Mouse (Mus musculus) thymus, adult 2 months (tissue): ENCODE data around the gene Hsd17b12. TPM values are rescaled to one million over a fixed set of nuclear protein-coding genes. Genes with fewer than 3 reads are reported as not detected.

Source experiments
- DNase-seq: peaks from one replicate; pipeline ENCODE4 v3.0.0; 2021
- H3K27ac ChIP-seq: fragments of 200-500 bp; 2 replicates; pipeline ENCODE4 v1.5.1; 2012; ENCODE audit warnings: low read length, control low read depth; ENCODE audit not compliant: control insufficient read depth, insufficient read depth
- H3K27me3 ChIP-seq: fragments of 200-500 bp; 2 replicates; pipeline ENCODE4 v1.6.1; 2012; ENCODE audit warnings: mild to moderate bottlenecking, low read length, moderate library complexity, mixed read lengths; ENCODE audit not compliant: control insufficient read depth, insufficient read depth
- H3K36me3 ChIP-seq: fragments of 200-500 bp; 2 replicates; pipeline ENCODE4 v1.6.1; 2012; ENCODE audit warnings: mild to moderate bottlenecking, low read length, moderate library complexity; ENCODE audit not compliant: control insufficient read depth, insufficient read depth
- H3K4me1 ChIP-seq: fragments of 200-500 bp; replicated peaks from 2 replicates; pipeline ENCODE4 v1.6.1; 2012; ENCODE audit warnings: low read length; ENCODE audit not compliant: control insufficient read depth, insufficient read depth
- H3K4me3 ChIP-seq: fragments of 200-500 bp; 2 replicates; pipeline ENCODE4 v1.5.1; 2012; ENCODE audit warnings: mild to moderate bottlenecking, low read length, control low read depth, moderate library complexity; ENCODE audit not compliant: control insufficient read depth, insufficient read depth
- CTCF ChIP-seq: fragments of 200-500 bp; IDR thresholded peaks from 2 replicates; pipeline ENCODE4 v1.5.1; 2012; ENCODE audit warnings: mild to moderate bottlenecking, control low read depth, low read length, moderate library complexity, borderline replicate concordance; ENCODE audit not compliant: control insufficient read depth, poor library complexity, insufficient read depth; ENCODE audit errors: extremely low read depth
- POLR2A ChIP-seq: fragments of 200-500 bp; IDR thresholded peaks from 2 replicates; pipeline ENCODE4 v1.6.1; 2012; ENCODE audit warnings: mild to moderate bottlenecking, low read length, control low read depth, moderate library complexity; ENCODE audit not compliant: control insufficient read depth, poor library complexity, insufficient read depth; ENCODE audit errors: extremely low read depth
- WGBS: fragments of 180-500 bp; shearing (Covaris S2); methylation state at CpG from one replicate; pipeline ENCODE4 v1.1.7; 2018; 5-methylcytosine and 5-hydroxymethylcytosine counted together
- polyA plus RNA-seq: library from polyadenylated mRNA; depleted of rRNA; stranded (reverse); fragments of >200 nt; gene quantifications from 2 replicates; pipeline ENCODE4 v1.2.3, GENCODE M21; 2012

The Hsd17b12 gene
- polyA plus RNA-seq, 1 experiment = 18.5 TPM

DNA sequence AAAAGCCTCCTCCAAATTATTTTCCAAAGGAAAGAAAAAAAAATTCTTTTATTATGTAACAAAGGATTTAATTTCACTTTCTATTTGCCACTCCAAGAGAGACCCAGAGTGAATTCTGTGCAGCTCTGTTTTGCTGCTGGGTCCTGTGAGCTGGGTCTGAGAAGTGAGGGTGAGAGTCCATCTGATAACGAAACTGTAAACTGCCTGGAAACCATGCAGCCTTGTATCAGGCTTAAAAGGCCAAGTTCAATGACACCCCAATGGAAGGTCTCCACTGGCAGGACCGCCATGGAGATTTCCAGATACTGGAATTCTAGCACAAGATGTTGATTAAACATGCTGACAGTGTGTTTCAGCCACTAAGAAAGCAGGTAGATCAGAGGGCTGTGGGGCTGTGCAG is 113.6 kb downstream of the Hsd17b12 start:
- H3K27ac ChIP-seq = no peak overlapping the region; the same call in 1 of the 2 replicates
- 99% methylated on average over 2 of the region's 2 CpGs for WGBS
- no peaks in the 10 kb centered on the region for H3K27me3 ChIP-seq
- no peak for DNase-seq
- TF ChIP-seq POLR2A (no peak), CTCF (no peak)
- no peaks in the 10 kb centered on the region for H3K36me3 ChIP-seq
- H3K4me1 ChIP-seq = no peaks in the 10 kb centered on the region
- no peak overlapping the region for H3K4me3 ChIP-seq

DNA sequence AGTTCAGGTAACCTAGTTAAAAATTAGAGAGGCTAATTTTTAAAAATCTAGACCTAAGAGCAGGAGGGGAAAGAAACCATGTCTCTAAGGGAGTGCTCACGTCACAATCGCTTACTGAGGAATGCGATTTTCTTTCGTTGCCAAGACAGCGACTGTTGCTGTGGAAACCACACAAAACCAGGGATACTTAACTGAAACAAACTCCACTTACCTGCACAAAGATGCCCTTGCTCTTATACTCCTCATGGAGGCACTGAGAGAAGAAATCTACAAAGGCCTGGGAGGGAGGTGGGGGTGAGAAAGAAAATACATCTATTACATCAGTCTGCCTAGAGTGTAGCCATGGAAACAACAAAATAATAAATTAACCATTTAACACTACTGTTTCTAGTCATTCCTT is 114.1 kb downstream of the Hsd17b12 start:
- DNase-seq = no peak
- Histone ChIP-seq H3K27me3 (no peaks in the 10 kb centered on the region), H3K4me3 (no peak overlapping the region), H3K4me1 (no peaks in the 10 kb centered on the region), H3K36me3 (no peaks in the 10 kb centered on the region), H3K27ac (no peak overlapping the region)
- 94% methylated on average over 5 of the region's 5 CpGs for WGBS
- no peak for TF ChIP-seq CTCF
- no peak for TF ChIP-seq POLR2A

DNA sequence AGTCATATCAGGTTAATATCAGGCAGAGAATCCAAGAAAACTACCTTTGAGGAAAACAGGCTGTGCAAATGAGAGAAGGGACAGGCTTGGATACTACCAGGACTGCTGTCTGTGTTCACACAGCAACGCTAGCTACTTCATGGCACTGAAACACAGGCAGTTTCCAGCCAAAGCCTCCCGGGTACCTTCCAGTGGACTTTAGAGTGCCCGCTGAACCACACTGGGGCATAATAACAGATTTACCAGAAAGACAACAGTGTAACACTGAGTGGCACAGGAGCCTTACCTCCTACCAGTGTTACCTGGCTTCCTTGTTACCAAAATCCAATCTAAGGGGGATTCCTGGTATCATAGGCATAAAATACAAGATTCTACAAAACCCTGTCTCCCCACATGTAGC is 115.3 kb downstream of the Hsd17b12 start:
- no peak overlapping the region for H3K27ac ChIP-seq
- H3K27me3 ChIP-seq = no peaks in the 10 kb centered on the region
- TF ChIP-seq CTCF = no peak
- no peak for TF ChIP-seq POLR2A
- DNase-seq = no peak
- H3K36me3 ChIP-seq = no peaks in the 10 kb centered on the region
- H3K4me1 ChIP-seq = no peaks in the 10 kb centered on the region
- no peak overlapping the region for H3K4me3 ChIP-seq
- over 99% methylated on average over 3 of the region's 3 CpGs for WGBS

DNA sequence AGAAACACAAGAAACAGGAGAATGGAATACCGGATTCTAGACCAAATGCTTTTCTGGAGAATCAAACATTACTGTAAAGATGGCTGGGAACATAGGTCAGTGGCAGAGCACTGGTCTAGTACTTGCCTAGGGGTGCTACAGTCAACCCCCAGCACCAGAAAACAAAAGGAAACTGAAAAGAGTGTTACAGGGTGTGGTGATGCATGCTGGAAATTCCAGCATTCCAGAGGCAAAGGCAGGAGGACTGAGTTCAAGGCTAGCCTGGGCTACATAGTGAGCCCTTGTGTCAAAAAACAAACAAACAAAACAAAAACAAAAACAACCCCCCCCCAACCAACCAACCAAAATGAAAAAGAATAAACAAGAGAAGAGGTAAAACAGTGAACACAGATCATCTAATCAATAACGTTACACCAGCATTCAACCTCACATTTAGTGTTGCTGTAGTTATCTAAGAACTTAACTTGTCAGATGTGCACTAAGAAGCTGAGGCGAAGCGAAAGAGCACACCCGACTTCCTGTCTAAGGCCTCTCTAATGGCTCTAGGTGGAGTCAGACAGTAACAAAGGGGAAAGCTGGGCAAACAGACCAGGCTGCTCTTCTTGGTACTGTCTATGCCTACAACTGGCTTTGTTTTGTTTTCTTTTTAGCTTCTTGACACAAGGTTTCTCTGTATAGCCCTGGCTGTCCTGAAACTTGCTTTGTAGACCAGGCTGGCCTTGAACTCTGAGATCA is 117.2 kb downstream of the Hsd17b12 start:
- TF ChIP-seq POLR2A (no peak), CTCF (no peak)
- 95% methylated on average over 5 of the region's 5 CpGs for WGBS
- H3K4me1 ChIP-seq = no peaks in the 10 kb centered on the region

DNA sequence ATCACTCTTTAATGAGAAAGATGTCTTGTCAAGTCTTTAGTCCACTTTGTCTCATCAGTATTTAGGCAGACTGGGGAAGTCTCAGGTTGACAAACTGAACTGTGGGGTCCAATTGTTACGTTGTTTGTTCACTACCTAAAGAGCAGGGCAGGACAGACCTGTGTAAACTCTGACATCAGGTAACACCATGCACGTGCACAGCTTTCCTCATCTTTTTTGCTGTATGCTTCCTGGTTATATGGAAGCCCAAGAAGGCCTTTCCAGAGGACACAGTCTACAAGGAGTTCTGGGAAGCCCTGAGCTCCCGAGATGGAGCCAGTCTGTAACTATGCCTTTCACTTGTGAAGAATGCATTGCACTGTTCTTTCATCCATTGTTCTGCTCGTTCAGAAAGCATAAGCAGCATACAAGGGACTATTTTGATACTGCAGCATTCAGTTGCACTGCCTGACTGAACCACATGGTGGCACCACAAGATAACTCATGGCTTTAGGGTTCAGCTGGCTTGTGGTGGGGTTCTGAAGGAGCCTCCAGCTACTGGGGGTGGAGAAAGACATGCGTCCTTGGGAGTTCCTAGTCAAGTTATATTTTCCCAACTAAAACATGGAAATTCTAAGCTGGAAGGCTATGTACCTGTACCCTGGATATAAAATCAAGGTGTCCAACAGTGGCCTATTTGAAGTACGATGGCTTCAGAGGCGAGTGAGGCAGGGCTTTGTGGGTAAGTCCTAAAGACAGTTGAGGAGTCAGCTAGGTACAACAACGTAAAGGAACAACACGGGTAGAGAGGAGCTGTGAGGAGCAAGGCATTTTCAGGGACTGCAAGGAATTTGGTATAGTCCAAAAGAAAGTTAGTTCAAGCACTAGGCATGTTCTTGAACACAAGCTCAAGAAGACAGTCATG is 122.1 kb downstream of the Hsd17b12 start:
- Histone ChIP-seq H3K4me3 (no peak overlapping the region), H3K27me3 (no peaks in the 10 kb centered on the region), H3K36me3 (no peaks in the 10 kb centered on the region), H3K4me1 (no peaks in the 10 kb centered on the region), H3K27ac (no peak overlapping the region)
- DNase-seq = peak; percentile 59
- WGBS = 84% methylated on average over 9 of the region's 9 CpGs
- TF ChIP-seq CTCF (no peak), POLR2A (no peak)

More for the DNA sequence above, 117.2 kb downstream of the Hsd17b12 start:
- no peak for DNase-seq
- no peaks in the 10 kb centered on the region for H3K36me3 ChIP-seq
- H3K27me3 ChIP-seq = no peaks in the 10 kb centered on the region
- H3K4me3 ChIP-seq = no peak overlapping the region
- H3K27ac ChIP-seq = no peak overlapping the region

DNA sequence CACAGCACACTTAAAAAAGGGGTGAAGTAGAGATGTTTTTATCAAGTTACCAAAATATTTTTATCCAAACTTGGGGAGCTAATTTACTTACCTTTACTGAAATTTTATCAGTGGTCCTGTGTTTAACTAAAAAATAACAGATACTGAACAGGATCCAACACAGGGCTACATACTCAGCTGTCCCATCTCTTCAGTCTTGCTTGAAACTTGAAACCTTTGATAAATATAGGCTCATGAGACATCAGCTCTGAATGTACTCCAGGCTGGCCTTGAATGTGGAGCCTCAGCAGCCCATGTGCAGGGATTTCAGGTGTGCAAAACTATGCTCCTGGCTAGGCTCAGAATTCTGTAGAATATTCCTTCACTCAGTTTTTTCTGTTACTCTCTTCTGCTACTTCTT is 127.2 kb downstream of the Hsd17b12 start:
- Histone ChIP-seq H3K27me3 (no peaks in the 10 kb centered on the region), H3K36me3 (no peaks in the 10 kb centered on the region), H3K4me1 (no peaks in the 10 kb centered on the region), H3K27ac (no peak overlapping the region), H3K4me3 (no peak overlapping the region)
- TF ChIP-seq CTCF (no peak), POLR2A (no peak)
- DNase-seq = no peak
